Mouse (Mus musculus): Measurements from ENCODE around the gene Stxbp3. TPM values are rescaled to one million over a fixed set of nuclear protein-coding genes. Genes with fewer than 3 reads are reported as not detected.

Gene Stxbp3
- polyA plus RNA-seq, 1 experiment, result 32.5 TPM

GRCm38 (mm10) chr3:108781884-108782270 lies 58.4 kb downstream of the Stxbp3 start:
- no peak overlapping the region for H3K27ac ChIP-seq (ENCODE audit: insufficient read depth, low read length)
- H3K4me3 ChIP-seq (replicated peaks; ENCODE audit: insufficient read depth, low read depth, low read length), result no peak overlapping the region
- no peaks in the 10 kb centered on the region for H3K4me1 ChIP-seq (ENCODE audit: control insufficient read depth, insufficient read depth, low read length)
- TF ChIP-seq CTCF (IDR thresholded peaks at IDR 0.05; ENCODE audit: borderline replicate concordance, insufficient read depth, low read depth, low read length), result no peak
- TF ChIP-seq POLR2A (IDR thresholded peaks at IDR 0.05; ENCODE audit: borderline replicate concordance, insufficient read depth, low read length), result no peak
- DNase-seq, result no peak
- H3K27me3 ChIP-seq (ENCODE audit: control insufficient read depth, insufficient read depth, low read length), result no peaks in the 10 kb centered on the region
- WGBS, result 69% methylated on average over 5 of the region's 5 CpGs

- Histone ChIP-seq H3K27me3 (ENCODE audit: control insufficient read depth, insufficient read depth, low read length) (no peaks in the 10 kb centered on the region), H3K4me3 (replicated peaks; ENCODE audit: insufficient read depth, low read depth, low read length) (no peak overlapping the region), H3K4me1 (ENCODE audit: control insufficient read depth, insufficient read depth, low read length) (no peaks in the 10 kb centered on the region), H3K27ac (ENCODE audit: insufficient read depth, low read length) (no peak overlapping the region)
- WGBS, result 49% methylated on average over 10 of the region's 10 CpGs
- no peak for DNase-seq
- TF ChIP-seq POLR2A (IDR thresholded peaks at IDR 0.05; ENCODE audit: borderline replicate concordance, insufficient read depth, low read length) (no peak), CTCF (IDR thresholded peaks at IDR 0.05; ENCODE audit: borderline replicate concordance, insufficient read depth, low read depth, low read length) (no peak)
These were observed 59.0 kb downstream of the Stxbp3 start for GRCm38 (mm10) chr3:108781238-108781883.

- no peaks in the 10 kb centered on the region for H3K27me3 ChIP-seq (ENCODE audit: control insufficient read depth, insufficient read depth, low read length)
- no peaks in the 10 kb centered on the region for H3K4me1 ChIP-seq (ENCODE audit: control insufficient read depth, insufficient read depth, low read length)
- 71% methylated on average over 4 of the region's 4 CpGs for WGBS
- no peak for TF ChIP-seq CTCF (IDR thresholded peaks at IDR 0.05; ENCODE audit: borderline replicate concordance, insufficient read depth, low read depth, low read length)
- TF ChIP-seq POLR2A (IDR thresholded peaks at IDR 0.05; ENCODE audit: borderline replicate concordance, insufficient read depth, low read length), result no peak
- DNase-seq, result no peak
- no peak overlapping the region for H3K27ac ChIP-seq (ENCODE audit: insufficient read depth, low read length)
- no peak overlapping the region for H3K4me3 ChIP-seq (replicated peaks; ENCODE audit: insufficient read depth, low read depth, low read length)
These were observed 61.4 kb downstream of the Stxbp3 start for GRCm38 (mm10) chr3:108778761-108779540.

- no peak overlapping the region for H3K4me3 ChIP-seq (replicated peaks; ENCODE audit: insufficient read depth, low read depth, low read length)
- no peaks in the 10 kb centered on the region for H3K27me3 ChIP-seq (ENCODE audit: control insufficient read depth, insufficient read depth, low read length)
- no peaks in the 10 kb centered on the region for H3K4me1 ChIP-seq (ENCODE audit: control insufficient read depth, insufficient read depth, low read length)
- no peak for DNase-seq
- H3K27ac ChIP-seq (ENCODE audit: insufficient read depth, low read length), result no peak overlapping the region
- no peak for TF ChIP-seq POLR2A (IDR thresholded peaks at IDR 0.05; ENCODE audit: borderline replicate concordance, insufficient read depth, low read length)
- TF ChIP-seq CTCF (IDR thresholded peaks at IDR 0.05; ENCODE audit: borderline replicate concordance, insufficient read depth, low read depth, low read length), result no peak
- 87% methylated on average over 3 of the region's 3 CpGs for WGBS
These were observed 67.5 kb downstream of the Stxbp3 start for GRCm38 (mm10) chr3:108772811-108773210.

GRCm38 (mm10) chr3:108772211-108772610 lies 68.1 kb downstream of the Stxbp3 start:
- H3K27ac ChIP-seq (ENCODE audit: insufficient read depth, low read length), result no peak overlapping the region
- no peak overlapping the region for H3K4me3 ChIP-seq (replicated peaks; ENCODE audit: insufficient read depth, low read depth, low read length)
- no peaks in the 10 kb centered on the region for H3K27me3 ChIP-seq (ENCODE audit: control insufficient read depth, insufficient read depth, low read length)
- no peaks in the 10 kb centered on the region for H3K4me1 ChIP-seq (ENCODE audit: control insufficient read depth, insufficient read depth, low read length)
- DNase-seq, result no peak
- 92% methylated on average over 13 of the region's 13 CpGs for WGBS
- no peak for TF ChIP-seq POLR2A (IDR thresholded peaks at IDR 0.05; ENCODE audit: borderline replicate concordance, insufficient read depth, low read length)
- TF ChIP-seq CTCF (IDR thresholded peaks at IDR 0.05; ENCODE audit: borderline replicate concordance, insufficient read depth, low read depth, low read length), result no peak

GRCm38 (mm10) chr3:108770725-108771368 lies 69.5 kb downstream of the Stxbp3 start:
- no peaks in the 10 kb centered on the region; the same call in 1 of the 2 replicates for H3K27me3 ChIP-seq (ENCODE audit: control insufficient read depth, insufficient read depth, low read length)
- DNase-seq, result peak; percentile 23 to 50
- no peak overlapping the region for H3K27ac ChIP-seq (ENCODE audit: insufficient read depth, low read length)
- TF ChIP-seq POLR2A (IDR thresholded peaks at IDR 0.05; ENCODE audit: borderline replicate concordance, insufficient read depth, low read length), result no peak
- TF ChIP-seq CTCF (IDR thresholded peaks at IDR 0.05; ENCODE audit: borderline replicate concordance, insufficient read depth, low read depth, low read length), result peak; percentile 37; the same call in 1 of the 2 replicates
- H3K4me3 ChIP-seq (replicated peaks; ENCODE audit: insufficient read depth, low read depth, low read length), result no peak overlapping the region
- no peaks in the 10 kb centered on the region for H3K4me1 ChIP-seq (ENCODE audit: control insufficient read depth, insufficient read depth, low read length)
- 5% methylated on average over 6 of the region's 6 CpGs for WGBS

- H3K4me3 ChIP-seq (replicated peaks; ENCODE audit: insufficient read depth, low read depth, low read length), result no peak overlapping the region
- no peak overlapping the region for H3K27ac ChIP-seq (ENCODE audit: insufficient read depth, low read length)
- no peak for TF ChIP-seq CTCF (IDR thresholded peaks at IDR 0.05; ENCODE audit: borderline replicate concordance, insufficient read depth, low read depth, low read length)
- TF ChIP-seq POLR2A (IDR thresholded peaks at IDR 0.05; ENCODE audit: borderline replicate concordance, insufficient read depth, low read length), result no peak
- no peaks in the 10 kb centered on the region for H3K4me1 ChIP-seq (ENCODE audit: control insufficient read depth, insufficient read depth, low read length)
- no peak for DNase-seq
- 86% methylated on average over 6 of the region's 6 CpGs for WGBS
- no peaks in the 10 kb centered on the region; the same call in 1 of the 2 replicates for H3K27me3 ChIP-seq (ENCODE audit: control insufficient read depth, insufficient read depth, low read length)
These were observed 70.8 kb downstream of the Stxbp3 start for GRCm38 (mm10) chr3:108769547-108769946.
